Mouse (Mus musculus) brain, adult 2 months (tissue): ENCODE measurements around the gene Gpx8.
A peak's percentile ranks its signal among the peaks of the same experiment; 100 is the strongest.

ENCODE experiments used
- DNase-seq: peaks from one replicate; pipeline ENCODE4 v3.0.0; 2011; ENCODE audit warnings: low read depth, low spot score

Gene Gpx8

DNA sequence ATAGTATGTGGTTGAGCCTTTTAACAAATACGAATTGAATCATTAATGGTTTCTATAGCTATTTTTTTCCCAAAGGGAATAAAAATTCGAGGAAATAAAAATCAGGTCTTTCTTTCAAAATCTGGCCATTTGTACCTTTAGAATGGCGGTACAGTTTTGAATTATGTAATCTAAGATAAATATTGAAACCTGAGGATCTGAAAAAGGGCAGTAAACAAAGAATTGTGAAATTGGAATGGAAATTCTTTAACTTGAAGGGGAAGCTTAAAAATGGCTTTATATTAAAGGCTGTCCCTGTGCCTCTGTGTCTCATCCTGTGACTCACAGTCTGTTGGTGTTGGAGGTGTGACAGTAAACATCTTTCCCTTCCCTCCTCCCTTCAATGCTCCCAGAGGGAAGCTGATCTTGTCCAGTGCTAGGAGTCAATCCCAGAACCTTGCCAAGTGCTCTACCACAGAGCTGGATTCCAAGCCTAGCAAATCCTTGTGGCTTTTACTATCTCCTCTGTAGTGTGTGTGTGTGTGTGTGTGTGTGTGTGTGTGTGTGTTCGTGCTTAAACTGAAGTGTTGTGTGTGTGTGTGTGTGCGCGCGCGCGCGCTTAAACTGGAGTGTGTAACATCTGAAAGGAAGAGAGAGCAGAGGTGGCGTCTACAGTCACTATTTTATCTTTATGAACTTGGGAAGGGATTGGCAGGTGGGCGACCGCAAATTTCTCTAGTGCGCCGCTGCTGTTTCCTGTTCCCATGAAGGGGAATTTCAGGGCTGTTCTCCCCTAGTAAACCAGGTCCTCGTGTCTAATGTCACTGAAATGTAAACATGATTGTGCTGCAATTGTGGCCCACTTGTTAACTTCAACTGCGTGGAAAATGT lies 22.7 kb downstream of the Gpx8 start:
- DNase-seq: no peak

DNA sequence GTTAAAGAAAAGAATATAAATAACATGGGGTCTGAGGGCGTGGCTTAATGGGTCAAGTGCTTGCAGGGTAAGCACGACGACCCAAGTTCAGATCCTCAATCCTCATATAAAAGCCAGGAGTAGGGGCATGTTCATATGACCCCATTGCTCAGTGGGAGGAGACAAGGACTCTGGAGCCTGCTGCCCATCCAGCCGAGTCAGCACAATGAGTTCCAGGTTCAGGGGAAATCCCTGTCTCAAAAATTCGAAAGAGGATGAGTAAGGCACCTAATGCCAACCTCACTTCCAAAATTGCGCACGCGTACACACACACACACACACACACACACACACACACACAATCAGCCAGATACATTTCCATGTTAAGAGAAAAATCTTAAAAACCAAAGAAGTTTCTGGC lies 23.7 kb downstream of the Gpx8 start:
- no peak for DNase-seq

GRCm38 (mm10) chr13:113021521-113021920 lies 24.7 kb downstream of the Gpx8 start:
- DNase-seq: no peak

- DNase-seq: peak; percentile 58
Observed at GRCm38 (mm10) chr13:113013174-113013953, 32.8 kb downstream of the Gpx8 start.

- no peak for DNase-seq
Observed at GRCm38 (mm10) chr13:113012683-113013082, 33.5 kb downstream of the Gpx8 start.

DNA sequence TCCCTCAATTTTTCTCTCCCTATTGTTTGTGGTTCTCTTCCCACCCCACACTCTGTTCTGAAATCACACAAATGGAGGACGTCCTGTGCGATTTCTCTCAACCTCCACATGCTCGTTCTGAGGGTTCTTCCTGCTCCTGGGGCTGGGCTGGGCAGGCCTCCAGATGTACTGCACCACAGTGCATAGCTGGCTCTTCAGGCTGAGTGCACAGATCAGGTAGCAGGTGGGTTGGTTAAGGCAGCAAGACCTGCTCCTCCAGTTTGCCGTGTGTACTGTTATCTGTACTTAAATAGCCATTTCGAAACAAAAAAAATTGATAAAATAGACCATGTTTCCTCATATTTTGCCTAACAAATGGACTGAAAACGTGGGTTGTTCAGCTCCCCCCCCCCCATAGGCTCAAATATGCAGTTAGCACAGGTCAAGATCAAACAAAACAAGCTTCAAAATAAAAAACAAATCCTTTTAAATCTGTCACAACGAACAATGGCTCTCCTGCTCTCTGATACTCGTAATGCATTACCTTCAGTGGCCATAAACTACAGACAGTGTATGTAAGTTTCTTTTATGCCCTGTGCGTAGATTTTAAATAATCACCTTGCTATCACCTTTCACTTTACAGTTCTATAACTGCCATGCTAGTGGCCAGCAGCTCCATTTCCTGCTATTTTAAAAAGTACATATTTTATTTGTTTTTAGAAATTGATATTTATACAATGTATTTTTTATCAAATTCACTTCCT lies 45.5 kb downstream of the Gpx8 start:
- DNase-seq: no peak

DNA sequence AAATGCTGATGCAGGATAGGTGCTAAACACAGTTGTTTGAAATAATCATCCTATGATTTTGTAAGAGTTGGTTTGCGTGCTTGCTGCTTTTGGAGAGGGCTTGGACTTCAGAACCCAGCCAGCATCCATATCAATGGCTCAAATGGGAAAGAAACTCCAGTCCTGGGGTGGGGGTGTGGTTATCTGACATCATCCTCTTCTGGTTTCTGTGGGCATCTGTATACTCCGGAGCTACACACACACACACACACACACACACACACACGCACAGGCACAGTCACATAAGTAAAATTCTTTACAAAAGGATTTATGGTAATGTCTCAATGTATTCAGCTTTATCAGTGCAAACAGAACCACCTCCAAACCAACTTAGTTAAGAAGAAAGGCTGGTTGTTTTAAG lies 46.1 kb downstream of the Gpx8 start:
- DNase-seq: no peak

DNA sequence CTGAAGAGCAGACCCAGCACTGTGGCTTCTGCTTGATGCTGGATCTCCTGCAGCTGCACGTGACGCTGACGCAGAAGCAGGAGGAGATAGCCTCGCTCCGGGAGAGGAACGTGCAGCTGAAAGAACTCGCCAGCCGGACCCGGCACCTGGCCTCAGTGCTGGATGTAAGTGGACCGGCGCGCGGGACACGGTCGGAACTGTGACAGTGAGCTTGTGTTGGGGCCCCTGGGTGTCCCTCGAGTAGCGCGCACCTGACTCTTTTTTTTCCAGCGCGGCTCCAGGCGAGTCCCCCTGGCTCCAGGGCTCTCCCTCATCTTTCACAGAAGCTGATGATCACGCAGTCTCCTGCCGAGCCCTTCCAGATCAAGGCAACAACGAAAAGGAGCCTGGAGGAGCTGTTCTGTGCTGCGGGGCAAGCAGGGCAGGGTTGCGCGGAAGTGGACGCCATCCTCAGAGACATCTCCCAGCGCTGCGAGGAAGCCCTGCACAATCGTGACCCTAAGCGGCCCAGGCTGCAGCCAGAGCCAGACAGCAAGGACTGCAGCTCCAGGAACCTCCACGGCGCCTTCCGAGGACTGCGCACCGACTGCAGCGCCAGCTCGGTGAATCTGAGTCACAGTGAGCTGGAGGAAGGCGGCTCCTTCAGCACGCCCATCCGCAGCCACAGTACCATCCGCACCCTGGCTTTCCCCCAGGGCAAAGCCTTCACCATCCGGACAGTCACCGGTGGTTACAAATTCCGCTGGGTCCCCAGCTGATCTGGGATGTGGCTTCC lies 47.6 kb downstream of the Gpx8 start:
- peak; percentile 81 for DNase-seq

GRCm38 (mm10) chr13:112997369-112997768 lies 48.8 kb downstream of the Gpx8 start:
- DNase-seq: no peak

- DNase-seq: no peak
Observed at GRCm38 (mm10) chr13:112996407-112996806, 49.8 kb downstream of the Gpx8 start.

DNA sequence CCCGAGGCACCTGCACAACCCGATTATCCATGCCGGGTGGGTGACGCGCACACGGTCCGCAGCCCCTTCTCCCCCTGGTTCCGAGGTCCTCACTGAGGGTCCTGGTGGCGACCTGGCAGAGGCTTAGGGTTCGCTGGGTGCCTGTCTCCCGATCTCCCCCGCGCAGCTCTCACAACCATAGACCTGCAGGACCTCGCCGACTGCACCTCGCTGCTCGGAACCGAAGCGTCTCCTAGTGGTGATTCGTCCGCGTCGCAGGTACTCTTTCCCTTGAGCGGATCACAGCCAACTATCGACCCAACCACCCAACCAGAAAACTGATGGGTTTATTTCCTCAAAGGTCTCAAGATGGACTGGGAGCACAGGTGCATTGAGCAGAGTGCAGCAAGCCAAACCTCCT lies 52.0 kb downstream of the Gpx8 start:
- DNase-seq: peak; percentile 77

GRCm38 (mm10) chr13:112993531-112994152 lies 52.6 kb downstream of the Gpx8 start, which contains the start of gene Mcidas:
TSS of gene Mcidas (plus strand) at chr13:112993845.
- no peak for DNase-seq
